Mouse (Mus musculus): ENCODE measurements around the gene Bcl2l13. TPM values are rescaled to one million over a fixed set of nuclear protein-coding genes. Genes with fewer than 3 reads are reported as not detected.

Gene Bcl2l13
- polyA plus RNA-seq, 1 experiment: 17.5 TPM

- no peaks in the 10 kb centered on the region for H3K27me3 ChIP-seq (ENCODE audit: control insufficient read depth)
- TF ChIP-seq TAL1 (IDR thresholded peaks at IDR 0.05; ENCODE audit: low read length) (no peak), GATA1 (IDR thresholded peaks at IDR 0.05; ENCODE audit: low read length) (no peak)
- H3K9me3 ChIP-seq (ENCODE audit: control insufficient read depth, low read length): no peaks in the 10 kb centered on the region
- H3K4me1 ChIP-seq (ENCODE audit: control insufficient read depth): peaks cover 62% of the 10 kb centered on the region
- H3K36me3 ChIP-seq (ENCODE audit: control insufficient read depth): peaks cover 39% of the 10 kb centered on the region
- peak within 1 kb of the TSS; percentile 100 for H3K4me3 ChIP-seq (replicated peaks)
Observed at GRCm38 (mm10) chr6:120822307-120822928, 13.6 kb upstream of the Bcl2l13 start, which contains the start of gene Atp6v1e1. Gene Atp6v1e1, minus strand, starts transcription at chr6:120822793.

- Histone ChIP-seq H3K27me3 (ENCODE audit: control insufficient read depth) (no peaks in the 10 kb centered on the region), H3K9me3 (ENCODE audit: control insufficient read depth, low read length) (no peaks in the 10 kb centered on the region), H3K4me1 (ENCODE audit: control insufficient read depth) (peaks cover 62% of the 10 kb centered on the region), H3K4me3 (replicated peaks) (peak overlapping the region; percentile 100), H3K36me3 (ENCODE audit: control insufficient read depth) (peaks cover 32% of the 10 kb centered on the region)
- TF ChIP-seq TAL1 (IDR thresholded peaks at IDR 0.05; ENCODE audit: low read length) (no peak), GATA1 (IDR thresholded peaks at IDR 0.05; ENCODE audit: low read length) (no peak)
Observed at GRCm38 (mm10) chr6:120822937-120823614, 12.9 kb upstream of the Bcl2l13 start.

- H3K36me3 ChIP-seq (ENCODE audit: control insufficient read depth): no peaks in the 10 kb centered on the region
- TF ChIP-seq TAL1 (IDR thresholded peaks at IDR 0.05; ENCODE audit: low read length): peak; percentile 62; the same call in 2 of the 3 replicates
- TF ChIP-seq GATA1 (IDR thresholded peaks at IDR 0.05; ENCODE audit: low read length): peak; percentile 59
- peaks cover 79% of the 10 kb centered on the region for H3K4me1 ChIP-seq (ENCODE audit: control insufficient read depth)
- H3K9me3 ChIP-seq (ENCODE audit: control insufficient read depth, low read length): no peaks in the 10 kb centered on the region
- no peaks in the 10 kb centered on the region for H3K27me3 ChIP-seq (ENCODE audit: control insufficient read depth)
- H3K4me3 ChIP-seq (replicated peaks): no peak overlapping the region
Observed at GRCm38 (mm10) chr6:120830056-120830455, 6.0 kb upstream of the Bcl2l13 start.

- no peaks in the 10 kb centered on the region for H3K27me3 ChIP-seq (ENCODE audit: control insufficient read depth)
- no peaks in the 10 kb centered on the region for H3K9me3 ChIP-seq (ENCODE audit: control insufficient read depth, low read length)
- peak overlapping the region; percentile 47 for H3K4me3 ChIP-seq (replicated peaks)
- TF ChIP-seq GATA1 (IDR thresholded peaks at IDR 0.05; ENCODE audit: low read length) (peak; percentile 74), TAL1 (IDR thresholded peaks at IDR 0.05; ENCODE audit: low read length) (peak; percentile 77)
- H3K36me3 ChIP-seq (ENCODE audit: control insufficient read depth): no peaks in the 10 kb centered on the region
- peaks cover 81% of the 10 kb centered on the region for H3K4me1 ChIP-seq (ENCODE audit: control insufficient read depth)
Observed at GRCm38 (mm10) chr6:120830866-120831608, 5.0 kb upstream of the Bcl2l13 start.

GRCm38 (mm10) chr6:120832097-120832496 lies 3.9 kb upstream of the Bcl2l13 start:
- Histone ChIP-seq H3K27me3 (ENCODE audit: control insufficient read depth) (no peaks in the 10 kb centered on the region), H3K36me3 (ENCODE audit: control insufficient read depth) (no peaks in the 10 kb centered on the region), H3K9me3 (ENCODE audit: control insufficient read depth, low read length) (no peaks in the 10 kb centered on the region), H3K4me3 (replicated peaks) (peak overlapping the region; percentile 47), H3K4me1 (ENCODE audit: control insufficient read depth) (peaks cover 82% of the 10 kb centered on the region)
- 0 out of 3 replicates have a peak, but pooled peaks have one; percentile 11 for TF ChIP-seq TAL1 (IDR thresholded peaks at IDR 0.05; ENCODE audit: low read length)
- peak; percentile 86 for TF ChIP-seq GATA1 (IDR thresholded peaks at IDR 0.05; ENCODE audit: low read length)

GRCm38 (mm10) chr6:120834766-120835321 lies 1.2 kb upstream of the Bcl2l13 start:
- H3K27me3 ChIP-seq (ENCODE audit: control insufficient read depth): no peaks in the 10 kb centered on the region
- peaks cover 22% of the 10 kb centered on the region for H3K36me3 ChIP-seq (ENCODE audit: control insufficient read depth)
- H3K9me3 ChIP-seq (ENCODE audit: control insufficient read depth, low read length): peaks cover 3% of the 10 kb centered on the region; the same call in 1 of the 2 replicates
- H3K4me3 ChIP-seq (replicated peaks): peak overlapping the region; percentile 99
- H3K4me1 ChIP-seq (ENCODE audit: control insufficient read depth): peaks cover 75% of the 10 kb centered on the region
- TF ChIP-seq TAL1 (IDR thresholded peaks at IDR 0.05; ENCODE audit: low read length): no peak
- TF ChIP-seq GATA1 (IDR thresholded peaks at IDR 0.05; ENCODE audit: low read length): peak; percentile 55; the same call in 1 of the 2 replicates

GRCm38 (mm10) chr6:120836389-120837151 lies 558 bp downstream of the Bcl2l13 start:
- peaks cover 36% of the 10 kb centered on the region for H3K36me3 ChIP-seq (ENCODE audit: control insufficient read depth)
- no peak for TF ChIP-seq GATA1 (IDR thresholded peaks at IDR 0.05; ENCODE audit: low read length)
- no peak for TF ChIP-seq TAL1 (IDR thresholded peaks at IDR 0.05; ENCODE audit: low read length)
- peaks cover 3% of the 10 kb centered on the region; the same call in 1 of the 2 replicates for H3K9me3 ChIP-seq (ENCODE audit: control insufficient read depth, low read length)
- H3K27me3 ChIP-seq (ENCODE audit: control insufficient read depth): no peaks in the 10 kb centered on the region
- H3K4me3 ChIP-seq (replicated peaks): peak overlapping the region; percentile 99
- peaks cover 74% of the 10 kb centered on the region for H3K4me1 ChIP-seq (ENCODE audit: control insufficient read depth)

GRCm38 (mm10) chr6:120837152-120837530 lies 1.1 kb downstream of the Bcl2l13 start:
- Histone ChIP-seq H3K4me1 (ENCODE audit: control insufficient read depth) (peaks cover 74% of the 10 kb centered on the region), H3K9me3 (ENCODE audit: control insufficient read depth, low read length) (peaks cover 3% of the 10 kb centered on the region; the same call in 1 of the 2 replicates), H3K27me3 (ENCODE audit: control insufficient read depth) (no peaks in the 10 kb centered on the region), H3K4me3 (replicated peaks) (peak overlapping the region; percentile 99), H3K36me3 (ENCODE audit: control insufficient read depth) (peaks cover 41% of the 10 kb centered on the region)
- TF ChIP-seq TAL1 (IDR thresholded peaks at IDR 0.05; ENCODE audit: low read length): no peak
- TF ChIP-seq GATA1 (IDR thresholded peaks at IDR 0.05; ENCODE audit: low read length): no peak

Measured in erythroblast, embryonic 14.5 days (primary cell).